Mouse (Mus musculus) megakaryocyte, embryonic 14.5 days (primary cell): ENCODE results near the gene Maco1. TPM values are rescaled to one million over a fixed set of nuclear protein-coding genes. Genes with fewer than 3 reads are reported as not detected.

Experiments used
- H3K27me3 ChIP-seq: replicated peaks from 2 replicates; pipeline ENCODE3; 2012; ENCODE audit warnings: inconsistent platforms
- H3K36me3 ChIP-seq: replicated peaks from 2 replicates; pipeline ENCODE3; 2012; ENCODE audit warnings: low read length, inconsistent platforms, mixed read lengths
- H3K4me1 ChIP-seq: 2 replicates; pipeline ENCODE4 v1.6.1; 2012; ENCODE audit warnings: inconsistent platforms
- H3K4me3 ChIP-seq: replicated peaks from 2 replicates; pipeline ENCODE3; 2012; ENCODE audit warnings: moderate library complexity, mild to moderate bottlenecking, inconsistent platforms
- H3K9me3 ChIP-seq: 2 replicates; pipeline ENCODE4 v1.6.1; 2012; ENCODE audit warnings: inconsistent platforms
- FLI1 ChIP-seq: IDR thresholded peaks from 2 replicates; pipeline ENCODE4 v1.6.1; 2012; ENCODE audit warnings: low read length, inconsistent platforms, mixed read lengths
- GATA1 ChIP-seq: IDR thresholded peaks from 3 replicates; pipeline ENCODE4 v1.6.1; 2012; ENCODE audit warnings: mixed read lengths, low read length, inconsistent platforms, borderline replicate concordance
- polyA plus RNA-seq: library from polyadenylated mRNA; stranded (reverse); fragments of >175 nt; gene quantifications from 2 replicates; pipeline ENCODE4 v1.2.3, GENCODE M21; 2012; ENCODE audit warnings: low replicate concordance; ENCODE audit not compliant: insufficient read depth

Maco1 gene
- polyA plus RNA-seq, 1 experiment = 6.0 TPM

DNA sequence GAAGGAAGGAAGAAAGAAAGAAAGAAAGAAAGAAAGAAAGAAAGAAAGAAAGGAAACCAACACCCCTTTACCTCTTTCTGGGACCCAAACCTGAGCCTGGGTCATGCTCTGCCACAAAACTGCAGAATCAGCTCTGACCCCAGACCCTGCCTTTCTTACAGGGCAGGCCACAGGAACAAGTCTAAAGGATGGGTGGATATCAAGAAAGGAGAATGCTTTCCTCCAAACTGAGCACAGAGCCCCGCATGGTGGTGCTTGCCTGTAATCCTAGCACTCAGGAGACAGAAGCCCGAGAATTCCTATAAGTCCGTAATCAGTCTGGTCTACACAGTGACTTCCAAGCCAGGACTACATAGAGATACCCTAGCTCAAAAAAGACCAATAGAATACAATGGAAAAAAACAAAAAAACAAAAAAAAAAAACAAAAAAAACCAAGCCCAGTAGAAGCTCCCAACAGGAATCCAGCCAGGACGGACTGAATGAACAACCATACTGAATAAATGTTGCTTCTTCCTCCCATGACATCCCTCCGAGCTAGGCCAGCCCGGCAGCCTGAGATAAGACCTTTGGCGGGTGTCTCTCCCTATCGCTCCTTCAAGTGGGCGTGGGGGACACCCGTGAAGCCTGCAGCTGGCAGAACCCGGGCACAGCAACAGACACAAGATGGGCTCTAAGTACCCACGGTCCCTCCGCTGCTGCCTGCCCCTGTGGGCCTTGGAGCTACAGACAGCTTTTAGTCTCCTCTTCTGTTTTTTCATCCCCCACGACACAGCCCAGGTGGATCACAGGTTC is 11.0 kb upstream of the Maco1 start, which contains the start of gene Rhd:
Gene Rhd, plus strand, starts transcription at position 600 of the 793 bp plus-strand sequence.
- no peaks in the 10 kb centered on the region for H3K9me3 ChIP-seq
- peaks cover 24% of the 10 kb centered on the region for H3K4me1 ChIP-seq
- peaks cover 70% of the 10 kb centered on the region for H3K27me3 ChIP-seq
- no peak within 1 kb of the TSS for H3K4me3 ChIP-seq
- no peaks in the 10 kb centered on the region for H3K36me3 ChIP-seq
- TF ChIP-seq FLI1 (no peak), GATA1 (no peak)

DNA sequence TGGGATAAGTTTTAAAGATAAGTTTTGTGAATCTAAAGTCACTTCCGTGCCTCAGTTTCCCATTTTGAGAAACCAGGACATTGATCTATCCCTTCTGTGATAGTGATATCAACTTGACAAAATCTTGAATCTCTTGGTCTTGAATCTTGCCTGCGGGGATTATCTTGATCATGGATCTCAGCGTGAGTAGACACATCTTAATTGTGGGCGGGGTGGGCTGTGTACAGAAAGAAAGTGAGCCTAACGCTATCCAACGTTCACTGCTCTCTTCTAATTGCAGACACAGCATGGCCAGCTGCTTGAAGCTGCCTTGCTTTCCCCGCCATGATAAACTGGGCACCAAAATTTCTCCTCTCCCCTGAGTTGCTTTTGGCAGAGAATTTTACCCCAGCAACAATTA is 9.9 kb upstream of the Maco1 start:
- Histone ChIP-seq H3K9me3 (no peaks in the 10 kb centered on the region), H3K36me3 (no peaks in the 10 kb centered on the region), H3K4me1 (peaks cover 22% of the 10 kb centered on the region), H3K27me3 (peaks cover 61% of the 10 kb centered on the region), H3K4me3 (no peak overlapping the region)
- TF ChIP-seq GATA1 (no peak), FLI1 (no peak)

DNA sequence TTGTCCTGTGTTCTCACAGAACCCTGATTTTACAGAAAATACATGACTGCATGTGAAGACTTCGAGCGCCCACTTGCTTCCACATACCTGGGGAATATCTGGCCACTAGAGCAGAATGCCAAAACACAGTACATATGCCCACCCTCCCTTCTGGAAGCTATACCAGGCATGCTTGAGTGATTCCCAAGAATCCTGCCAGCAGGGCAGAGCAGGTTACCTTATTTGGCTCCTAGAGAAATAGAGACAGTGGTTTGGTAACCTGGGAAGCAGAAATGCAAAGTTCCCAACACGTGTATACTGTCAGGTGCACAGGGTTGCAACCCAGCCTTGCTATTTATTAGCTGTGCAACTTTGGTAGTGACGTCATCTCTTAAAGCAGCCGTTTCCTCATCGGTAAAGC is 8.7 kb upstream of the Maco1 start:
- Histone ChIP-seq H3K9me3 (no peaks in the 10 kb centered on the region), H3K36me3 (no peaks in the 10 kb centered on the region), H3K4me3 (no peak overlapping the region), H3K4me1 (peaks cover 23% of the 10 kb centered on the region), H3K27me3 (peaks cover 53% of the 10 kb centered on the region)
- TF ChIP-seq FLI1 (no peak), GATA1 (no peak)

DNA sequence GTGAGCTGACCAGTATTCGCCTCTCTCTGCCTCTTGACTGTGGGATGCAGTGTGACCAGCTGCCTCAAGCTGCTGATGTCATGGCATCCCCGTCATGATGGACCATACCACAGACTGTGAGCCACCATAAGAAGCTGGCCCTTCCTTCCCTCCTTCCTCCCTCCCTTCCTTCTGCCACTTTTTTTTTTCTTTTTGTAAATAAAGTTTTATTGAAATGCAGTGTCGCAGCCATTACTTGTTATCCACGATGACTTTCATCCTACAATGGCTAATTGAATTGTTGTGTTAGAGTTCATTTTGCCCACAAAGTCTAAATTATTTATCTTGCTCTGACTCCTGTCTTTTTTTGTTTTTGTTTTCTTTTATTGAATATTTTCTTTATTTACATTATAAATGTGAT is 5.3 kb upstream of the Maco1 start:
- no peaks in the 10 kb centered on the region for H3K9me3 ChIP-seq
- TF ChIP-seq GATA1 = no peak
- TF ChIP-seq FLI1 = no peak
- peaks cover 38% of the 10 kb centered on the region for H3K4me1 ChIP-seq
- no peaks in the 10 kb centered on the region for H3K36me3 ChIP-seq
- peak overlapping the region; percentile 54 for H3K4me3 ChIP-seq
- H3K27me3 ChIP-seq = peaks cover 55% of the 10 kb centered on the region

DNA sequence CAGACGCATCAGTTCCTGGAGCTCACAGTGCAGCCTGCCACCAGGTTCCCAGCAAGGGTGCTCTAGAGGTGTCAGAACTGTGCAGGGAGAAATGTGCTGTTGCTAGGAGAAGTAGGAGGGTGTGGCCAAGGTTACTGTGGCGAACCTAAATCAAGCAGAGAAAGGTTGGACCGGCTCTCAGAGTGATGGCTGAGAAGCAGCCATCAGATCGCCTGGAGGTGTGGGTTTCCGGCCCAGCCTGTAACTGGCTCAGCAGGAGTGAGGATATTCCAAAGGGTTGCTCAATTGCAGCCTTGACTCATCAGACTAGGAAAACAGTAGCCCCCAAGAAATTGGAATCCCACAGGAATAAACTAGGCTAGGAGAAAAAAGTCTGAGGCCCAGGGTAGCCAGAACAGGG is 3.4 kb upstream of the Maco1 start:
- Histone ChIP-seq H3K36me3 (no peaks in the 10 kb centered on the region), H3K9me3 (no peaks in the 10 kb centered on the region), H3K4me1 (peaks cover 44% of the 10 kb centered on the region), H3K27me3 (peaks cover 40% of the 10 kb centered on the region), H3K4me3 (no peak overlapping the region)
- no peak for TF ChIP-seq GATA1
- TF ChIP-seq FLI1 = no peak

DNA sequence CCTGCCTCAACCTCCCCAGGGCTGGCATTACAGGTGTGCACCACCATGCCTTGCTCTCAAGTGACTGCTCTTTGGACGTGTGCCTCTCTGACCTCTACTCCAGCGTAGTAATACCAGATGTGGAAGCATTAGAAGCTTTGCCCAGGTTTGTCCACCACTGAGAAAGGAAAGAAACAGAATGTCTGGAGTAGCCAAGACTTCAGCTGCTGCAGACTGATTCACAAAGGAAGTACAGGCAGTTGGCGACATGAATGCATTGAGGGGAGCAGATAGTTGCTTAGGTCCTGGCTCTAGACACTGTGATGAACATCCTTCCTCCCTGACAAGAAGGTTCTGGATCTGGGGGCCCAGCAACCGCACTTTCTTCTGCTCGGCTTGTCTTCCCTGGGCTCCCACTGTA is 2.9 kb upstream of the Maco1 start:
- no peaks in the 10 kb centered on the region for H3K36me3 ChIP-seq
- H3K4me3 ChIP-seq = no peak overlapping the region
- TF ChIP-seq FLI1 = no peak
- no peak for TF ChIP-seq GATA1
- peaks cover 48% of the 10 kb centered on the region for H3K4me1 ChIP-seq
- peaks cover 36% of the 10 kb centered on the region for H3K27me3 ChIP-seq
- no peaks in the 10 kb centered on the region for H3K9me3 ChIP-seq

DNA sequence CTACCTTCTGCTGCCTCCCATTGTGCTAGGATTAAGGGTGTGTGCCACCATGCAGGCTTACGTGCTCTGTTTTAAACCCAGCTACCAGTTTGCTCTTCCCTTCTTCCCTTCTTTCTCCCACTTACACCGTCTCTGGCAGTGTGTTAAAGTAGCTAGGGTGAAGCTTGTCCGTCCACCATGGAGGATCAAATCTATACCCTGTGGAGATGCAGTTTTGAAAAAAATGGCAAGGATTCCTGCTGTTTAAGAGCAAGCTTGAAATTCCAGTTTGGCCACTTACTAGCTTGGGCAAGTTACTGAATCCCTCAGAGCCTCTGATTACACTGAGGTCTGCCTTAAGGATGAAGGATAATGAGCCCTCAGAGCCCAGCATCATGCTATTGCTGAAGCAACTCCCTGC is 2.2 kb upstream of the Maco1 start:
- H3K4me3 ChIP-seq = no peak overlapping the region
- no peak for TF ChIP-seq GATA1
- no peaks in the 10 kb centered on the region for H3K9me3 ChIP-seq
- peaks cover 31% of the 10 kb centered on the region for H3K27me3 ChIP-seq
- no peaks in the 10 kb centered on the region for H3K36me3 ChIP-seq
- H3K4me1 ChIP-seq = peaks cover 49% of the 10 kb centered on the region

DNA sequence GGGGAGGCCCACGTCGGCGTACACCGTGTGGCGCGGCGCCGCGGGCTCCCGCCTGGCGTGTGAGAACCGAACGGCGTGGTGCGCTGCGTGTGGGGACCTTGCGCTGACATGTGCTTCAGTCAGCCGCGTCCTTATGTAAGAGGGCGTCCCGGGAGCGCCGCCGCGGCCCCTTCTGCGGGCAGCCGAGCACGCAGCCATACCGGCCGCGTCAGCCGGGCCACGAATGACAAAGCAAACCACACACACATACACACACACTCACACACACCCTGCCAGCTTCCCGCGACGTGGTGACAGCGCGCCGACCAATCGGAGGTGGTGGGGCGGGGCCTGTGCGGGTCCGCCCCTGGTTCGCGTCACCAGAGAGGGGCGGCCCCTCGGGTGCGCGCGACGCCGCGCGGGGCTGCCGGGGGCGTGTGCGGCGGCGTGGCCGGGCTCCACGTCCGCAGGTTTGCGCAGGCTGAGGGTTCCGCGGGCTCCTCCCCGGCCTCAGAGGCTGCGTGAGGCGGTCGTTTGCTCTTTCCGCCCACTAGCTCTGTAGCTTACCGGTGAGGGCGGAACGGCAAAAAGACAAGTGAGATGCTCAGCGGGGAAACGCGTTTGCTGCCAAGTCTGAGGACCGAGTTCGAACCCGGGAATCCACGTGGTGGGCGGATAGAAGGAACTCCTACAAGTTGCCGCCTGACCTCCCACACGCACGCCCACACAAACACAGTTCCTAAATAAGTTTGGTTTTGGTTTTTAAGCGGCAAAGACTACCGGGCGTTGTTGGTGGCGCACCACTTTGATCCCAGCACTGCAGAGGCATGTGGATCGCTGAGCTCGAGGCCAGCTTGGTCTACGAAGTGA is 716 bp upstream of the Maco1 start:
- no peak for TF ChIP-seq GATA1
- TF ChIP-seq FLI1 = no peak
- H3K4me3 ChIP-seq = peak overlapping the region; percentile 97
- no peaks in the 10 kb centered on the region for H3K9me3 ChIP-seq
- peaks cover 46% of the 10 kb centered on the region for H3K4me1 ChIP-seq
- peaks cover 4% of the 10 kb centered on the region for H3K36me3 ChIP-seq
- peaks cover 22% of the 10 kb centered on the region for H3K27me3 ChIP-seq

DNA sequence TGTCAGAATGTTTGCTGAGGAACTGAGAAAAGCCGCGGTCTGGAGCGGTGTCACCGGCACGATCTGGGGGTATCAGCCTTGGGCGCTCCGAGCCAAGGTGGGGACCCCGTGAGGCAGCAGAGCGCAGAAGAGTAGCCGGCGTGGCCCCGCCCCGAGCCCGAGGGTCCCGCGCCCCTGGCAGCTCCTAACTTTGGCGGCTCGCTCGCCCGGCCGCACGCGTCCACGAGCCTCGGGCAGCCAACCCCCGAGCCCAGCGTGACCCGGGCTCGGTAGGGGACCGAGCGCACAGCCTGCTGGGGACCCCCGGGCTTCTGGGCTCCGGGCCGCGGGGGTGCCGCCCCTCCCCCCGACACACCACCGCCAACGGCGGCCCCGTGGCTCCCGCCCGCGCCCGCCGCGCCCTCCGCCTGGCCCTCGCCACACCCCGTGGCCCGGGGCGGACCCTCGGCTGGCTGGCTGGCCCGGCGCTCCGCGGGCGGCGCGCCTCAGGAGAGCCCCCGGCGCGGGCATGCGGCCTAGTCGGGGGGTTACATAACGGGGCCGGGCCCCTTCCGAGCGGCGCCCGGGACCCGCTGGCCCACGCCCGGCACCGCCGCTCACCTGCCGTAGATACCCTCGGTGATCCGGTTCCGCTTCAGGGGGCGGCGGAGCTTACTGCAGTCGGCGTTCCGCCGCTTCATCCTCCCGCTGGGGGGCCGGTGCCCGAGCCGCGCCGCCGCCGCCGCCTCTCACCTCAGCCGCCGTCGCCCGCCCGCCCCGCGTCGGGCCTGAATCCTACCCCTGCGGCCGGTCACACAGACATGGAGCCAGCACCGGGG is 498 bp downstream of the Maco1 start:
- H3K4me1 ChIP-seq = peaks cover 53% of the 10 kb centered on the region
- TF ChIP-seq FLI1 (no peak), GATA1 (no peak)
- no peaks in the 10 kb centered on the region for H3K9me3 ChIP-seq
- peak overlapping the region; percentile 97 for H3K4me3 ChIP-seq
- peaks cover 22% of the 10 kb centered on the region for H3K27me3 ChIP-seq
- peaks cover 4% of the 10 kb centered on the region for H3K36me3 ChIP-seq
